ENCODE assay signal across 2 mouse cellular contexts in the genomic region with DNA sequence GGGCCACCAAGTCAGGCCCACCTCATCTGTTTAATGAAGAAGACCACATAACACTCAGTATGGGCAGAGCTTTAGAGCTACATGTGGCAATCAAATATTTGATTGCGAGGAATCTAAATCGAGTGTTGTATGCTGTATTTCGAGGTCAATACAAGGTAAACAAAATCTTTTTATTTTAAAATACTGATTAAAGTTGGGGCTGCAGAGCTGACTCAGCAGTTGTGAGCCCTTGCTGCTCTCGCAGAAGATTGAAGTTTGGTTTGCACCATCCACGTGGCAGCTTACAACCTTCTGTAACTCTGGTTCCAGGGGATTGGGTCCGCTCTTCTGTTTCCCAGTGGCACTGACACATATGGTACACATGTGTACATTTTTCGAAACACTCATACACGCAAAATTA.
A peak's percentile ranks its signal among the peaks of the same experiment; 100 is the strongest.
TF ChIP-seq lines count a peak whose summit lies in the region.

No protein-coding gene starts in this region.

TF ChIP-seq in CH12.LX, 34 proteins besides CTCF, POLR2A, EP300 and RAD21:
- peak; percentile 68; the same call in 1 of the 2 replicates for TF ChIP-seq MAFK (IDR thresholded peaks at IDR 0.05; ENCODE audit: insufficient replicate concordance, low read length)
- no peak for TF ChIP-seq MYC (IDR thresholded peaks at IDR 0.05; ENCODE audit: low read depth, low read length)
TF ChIP-seq in CH12.LX: peak in this region for 1.

TF ChIP-seq in MEL, 35 proteins besides CTCF, POLR2A, EP300 and RAD21:
- TF ChIP-seq MYC (IDR thresholded peaks at IDR 0.05; ENCODE audit: low read depth, low read length) = no peak
- TF ChIP-seq JUND (IDR thresholded peaks at IDR 0.05; ENCODE audit: low read depth, low read length) = no peak
- no peak for TF ChIP-seq E2F4 (IDR thresholded peaks at IDR 0.05; ENCODE audit: borderline replicate concordance, low read depth, low read length)
- TF ChIP-seq MXI1 (IDR thresholded peaks at IDR 0.05; ENCODE audit: low read depth, low read length) = no peak
- 0 out of 2 replicates have a peak, but pooled peaks have one; percentile 23 for TF ChIP-seq MAFK (IDR thresholded peaks at IDR 0.05; ENCODE audit: borderline replicate concordance, low read depth, low read length)
